Mouse (Mus musculus) induced T-regulatory cell, adult 2 months (primary cell): ENCODE results near the gene Aspa.

Source experiments
- DNase-seq: peaks from one replicate; pipeline ENCODE4 v3.0.0-alpha.2; 2012; ENCODE audit warnings: low read depth

The Aspa gene

DNA sequence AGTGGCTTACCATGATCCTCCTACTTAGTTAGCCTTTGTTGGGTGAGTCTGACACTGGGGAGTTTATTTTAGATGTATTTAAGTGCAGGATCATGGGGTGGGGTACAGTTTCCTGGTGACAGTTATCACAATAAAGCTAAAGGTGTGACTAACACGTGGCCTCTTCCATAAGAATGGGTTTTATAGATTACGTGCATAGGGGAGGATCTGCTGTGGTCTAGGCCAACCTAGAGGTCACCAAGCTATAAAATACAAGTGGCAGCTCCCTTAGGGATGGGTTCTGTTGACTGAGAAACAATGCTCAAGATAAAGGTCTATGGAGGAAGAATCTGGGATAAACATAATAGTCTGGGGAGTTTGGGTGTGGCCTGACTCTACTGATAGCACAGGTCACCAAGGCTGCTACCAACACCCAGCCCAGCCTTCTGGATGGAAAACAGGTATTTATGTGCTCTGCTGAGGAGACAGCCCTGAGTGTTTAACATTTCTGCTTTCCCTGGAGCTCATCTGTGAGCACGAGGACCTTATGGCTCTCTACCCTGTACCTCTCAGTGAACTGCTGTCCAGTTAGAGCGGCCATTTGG lies 71.9 kb downstream of the Aspa start:
- DNase-seq, result no peak
